Mouse (Mus musculus) lung, adult 10 weeks (tissue): Measurements from ENCODE around the gene Gm20517. TPM values are rescaled to one million over a fixed set of nuclear protein-coding genes. Genes with fewer than 3 reads are reported as not detected.

Experiments used
- polyA plus RNA-seq: library from polyadenylated mRNA; stranded (reverse); fragments of 350-450 nt; fragmentation: Illumina TruSeq; extraction: RNeasy Lipid Tissue Mini Kit (QIAGEN cat#74804); gene quantifications from one replicate; pipeline ENCODE4 v1.2.3, GENCODE M21; 2014; ENCODE audit warnings: low read depth, low replicate concordance; ENCODE audit not compliant: insufficient read depth

The Gm20517 gene
- 0.87 TPM for polyA plus RNA-seq

GRCm38 (mm10) chr17:47610849-47611660, at the start of gene Gm20517, which contains the start of the genes Bysl and Med20:
Gm20517 (plus strand) TSS chr17:47611589.
Bysl (minus strand) TSS chr17:47611492.
Med20 (plus strand) TSS chr17:47611582.

DNA sequence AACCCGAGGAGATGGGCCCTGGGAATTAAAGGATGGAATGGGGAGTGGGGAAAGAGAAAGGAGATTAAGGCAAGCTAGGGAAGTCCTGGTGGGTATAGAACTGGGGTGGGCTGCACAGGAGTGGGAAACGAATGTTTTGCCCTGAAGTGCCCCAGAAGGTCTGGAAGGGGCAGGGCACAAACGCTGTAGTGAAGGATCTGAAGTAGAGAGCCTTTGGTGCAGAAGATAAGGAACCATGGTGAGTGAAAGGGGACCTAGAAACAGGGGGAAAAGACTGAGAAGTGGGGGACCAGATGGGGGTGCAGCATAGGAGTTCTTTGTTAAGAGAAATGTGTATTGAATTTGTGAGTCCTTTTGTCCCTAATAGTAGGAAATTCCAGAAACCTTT, 19.3 kb downstream of the Gm20517 start, which contains the start of gene Usp49:
Gene Usp49 (plus strand): TSS at position 13 of the 388 bp plus-strand sequence.

DNA sequence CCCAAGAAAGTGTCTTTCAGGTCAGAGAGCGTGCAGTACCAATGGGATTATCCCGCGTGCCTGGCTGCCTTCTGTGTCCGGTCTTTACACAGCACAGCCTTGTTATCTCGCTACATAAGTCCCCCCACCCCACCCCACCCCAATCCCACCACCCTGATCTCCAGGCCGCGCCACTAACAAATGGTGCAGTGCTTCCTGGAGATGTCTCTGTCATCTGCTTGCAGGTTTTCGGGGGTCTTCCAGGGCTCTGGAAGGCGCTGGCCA, 76.9 kb downstream of the Gm20517 start, which contains the start of gene Tomm6:
Gene Tomm6 (minus strand): TSS at position 43 of the 264 bp plus-strand sequence.

GRCm38 (mm10) chr17:47688608-47689575, 77.5 kb downstream of the Gm20517 start, which contains the start of gene Frs3:
Frs3 (plus strand) TSS chr17:47689030.

DNA sequence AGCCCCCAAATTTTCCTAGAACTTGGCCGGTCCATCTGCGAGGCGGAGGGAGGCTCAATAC, 82.9 kb downstream of the Gm20517 start, which contains the start of gene Gm21981:
Gene Gm21981 (minus strand): TSS at position 14 of the 61 bp plus-strand sequence.

DNA sequence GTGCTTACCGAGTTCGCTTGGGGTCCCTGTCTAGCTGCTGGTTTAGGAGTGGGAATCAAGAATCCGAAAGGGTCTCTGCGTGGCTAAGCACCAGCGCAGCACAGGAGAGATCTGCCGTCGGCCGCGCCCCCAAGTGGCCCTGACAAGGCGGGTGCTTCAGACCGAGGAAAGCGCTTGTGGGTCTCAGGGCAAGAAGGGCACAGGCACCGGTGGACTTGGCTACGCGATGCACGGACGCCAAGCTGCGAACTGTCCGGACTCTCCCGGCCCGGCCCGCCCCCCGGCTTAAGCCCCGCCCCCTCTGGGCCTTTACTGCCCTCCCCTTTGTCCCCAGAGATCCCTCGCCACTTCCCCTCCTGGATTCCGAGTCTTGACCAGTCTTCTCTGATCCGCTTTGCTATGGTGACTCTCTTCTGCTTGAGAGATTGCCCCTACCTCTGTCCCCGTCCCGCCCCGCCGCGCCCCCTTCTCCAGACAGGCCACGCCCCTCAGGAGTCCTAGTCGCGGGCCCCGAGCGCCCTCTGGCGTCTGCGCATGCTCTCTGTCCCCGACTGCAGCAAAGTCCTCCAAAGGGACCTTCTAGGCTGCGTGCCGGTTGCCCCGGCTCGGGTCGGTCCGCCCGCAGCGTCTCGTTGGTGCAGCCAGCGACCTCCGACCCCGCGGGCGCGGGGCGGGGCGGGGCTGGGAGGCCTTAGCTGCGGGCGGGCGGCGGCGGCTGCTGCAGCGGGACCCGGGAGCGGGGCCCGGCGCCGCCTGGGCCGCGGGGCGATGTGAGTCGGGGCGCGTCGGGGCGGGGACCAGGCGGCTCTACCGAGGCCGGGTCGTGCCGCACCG, 83.3 kb downstream of the Gm20517 start, which contains the start of gene Prickle4:
Gene Prickle4 (minus strand): TSS at position 234 of the 834 bp plus-strand sequence.

DNA sequence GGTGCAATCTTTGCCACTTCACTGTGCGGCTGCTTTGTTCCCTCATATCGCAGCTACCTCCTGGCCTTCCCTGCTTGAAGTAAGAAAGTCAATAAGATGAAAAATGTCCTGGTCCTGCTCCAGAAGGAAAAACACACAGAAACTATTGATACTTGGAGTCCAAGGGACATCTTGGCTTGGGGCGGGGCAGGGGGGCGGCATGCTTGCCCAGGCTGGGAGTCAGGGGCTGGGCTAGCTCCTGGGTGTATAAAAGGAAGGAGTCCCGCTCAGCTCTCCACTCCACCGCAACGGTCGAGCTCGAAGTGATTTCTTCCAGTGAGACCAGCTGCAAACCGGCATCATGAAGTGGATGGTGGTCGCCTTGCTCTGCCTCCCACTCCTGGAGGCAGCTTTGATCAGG, 115.2 kb downstream of the Gm20517 start, which contains the start of gene Pgc:
Gene Pgc (plus strand): TSS at position 277 of the 400 bp plus-strand sequence.

Other genes starting within 250 kb of the Gm20517 start
- gene Mrps10, start 242.7 kb upstream of the Gm20517 start, polyA plus RNA-seq, result 32.4 TPM
- gene Guca1b, start 226.2 kb upstream of the Gm20517 start, polyA plus RNA-seq, result 0.41 TPM
- 1.5 TPM for gene Guca1a, start 211.0 kb upstream of the Gm20517 start, polyA plus RNA-seq
- 9.8 TPM for gene AI661453, start 175.0 kb upstream of the Gm20517 start, polyA plus RNA-seq
- gene 1700001C19Rik, start 174.2 kb upstream of the Gm20517 start, polyA plus RNA-seq, result 0.48 TPM
- 14.3 TPM for gene Taf8, start 109.3 kb upstream of the Gm20517 start, polyA plus RNA-seq
- 106 TPM for gene Ccnd3, start 106.5 kb upstream of the Gm20517 start, polyA plus RNA-seq
- 7.0 TPM for gene Bysl, start 97 bp upstream of the Gm20517 start, polyA plus RNA-seq
- gene Med20, start within 50 bp of the Gm20517 start, polyA plus RNA-seq, result 16.2 TPM
- gene Usp49, start 19.1 kb downstream of the Gm20517 start, polyA plus RNA-seq, result 1.2 TPM
- 201 TPM for gene Tomm6, start 76.8 kb downstream of the Gm20517 start, polyA plus RNA-seq
- gene Frs3, start 77.4 kb downstream of the Gm20517 start, polyA plus RNA-seq, result 3.5 TPM
- 0.64 TPM for gene Gm21981, start 82.9 kb downstream of the Gm20517 start, polyA plus RNA-seq
- gene Prickle4, start 83.1 kb downstream of the Gm20517 start, polyA plus RNA-seq, result 1.5 TPM
- 0.56 TPM for gene Pgc, start 115.3 kb downstream of the Gm20517 start, polyA plus RNA-seq
- 21.7 TPM for gene Tfeb, start 125.4 kb downstream of the Gm20517 start, polyA plus RNA-seq
- 7.6 TPM for gene Mdfi, start 223.1 kb downstream of the Gm20517 start, polyA plus RNA-seq